Mouse (Mus musculus) adrenal gland, postnatal 10 days (tissue): ENCODE results near the gene Dctn3. TPM values are rescaled to one million over a fixed set of nuclear protein-coding genes. Genes with fewer than 3 reads are reported as not detected.
A peak's percentile ranks its signal among the peaks of the same experiment; 100 is the strongest.
"Not testable (repeated sequence)": the region's sequence is repeated elsewhere in the genome, so short reads cannot be mapped to it uniquely, and the experiment has no call there.

ENCODE experiments used
- DNase-seq: peaks from one replicate; pipeline ENCODE4 v3.0.0; 2021; ENCODE audit warnings: mixed read lengths
- long read RNA-seq, 2 experiments: library from polyadenylated mRNA; stranded (forward); transcript quantifications; one replicate each; pipeline ENCODE4 v2.0.0; 2021
- total RNA-seq, 2 experiments: library from RNA; stranded (reverse); gene quantifications; 2 replicates each; pipeline ENCODE4 v1.2.3; 2021

The Dctn3 gene
- 100 to 1,000 TPM; 100 to 104 TPM for total RNA-seq
- long read RNA-seq, experiment 1, transcript Dctn3-201 (7 exons, 973 nt) = major isoform, 206 of 215 reads
- long read RNA-seq, experiment 1, partial matches to known transcripts = 6 of 215 reads
- long read RNA-seq, experiment 1, other reads (novel, unspliced or antisense) = 1 of 215 reads
- long read RNA-seq, experiment 2, transcript Dctn3-201 (7 exons, 973 nt) = major isoform, 96 of 110 reads
- long read RNA-seq, experiment 2, partial matches to known transcripts = 10 of 110 reads
- long read RNA-seq, experiment 2, other reads (novel, unspliced or antisense) = 3 of 110 reads

- peak; percentile 90 for DNase-seq
Observed at GRCm38 (mm10) chr4:41722918-41723351, at the start of gene Dctn3. Gene Dctn3, minus strand, starts transcription at chr4:41723170.

GRCm38 (mm10) chr4:41767301-41767700, 44.3 kb upstream of the Dctn3 start:
- not testable (repeated sequence) for DNase-seq

GRCm38 (mm10) chr4:41763176-41763575, 40.2 kb upstream of the Dctn3 start:
- DNase-seq = not testable (repeated sequence)

GRCm38 (mm10) chr4:41762688-41763114, 39.7 kb upstream of the Dctn3 start:
- DNase-seq = peak; percentile 71

GRCm38 (mm10) chr4:41762099-41762687, 39.2 kb upstream of the Dctn3 start:
- no peak for DNase-seq

- no peak for DNase-seq
Observed at GRCm38 (mm10) chr4:41761680-41762079, 38.7 kb upstream of the Dctn3 start.

GRCm38 (mm10) chr4:41760911-41761310, 37.9 kb upstream of the Dctn3 start:
- no peak for DNase-seq

GRCm38 (mm10) chr4:41760288-41760721, 37.3 kb upstream of the Dctn3 start:
- DNase-seq = peak; percentile 94

GRCm38 (mm10) chr4:41759656-41760287, 36.8 kb upstream of the Dctn3 start:
- DNase-seq = peak; percentile 37

- DNase-seq = peak; percentile 63
Observed at GRCm38 (mm10) chr4:41759206-41759605, 36.2 kb upstream of the Dctn3 start.

- DNase-seq = no peak
Observed at GRCm38 (mm10) chr4:41758701-41759100, 35.7 kb upstream of the Dctn3 start.

- no peak for DNase-seq
Observed at GRCm38 (mm10) chr4:41758021-41758420, 35.1 kb upstream of the Dctn3 start.

- no peak for DNase-seq
Observed at GRCm38 (mm10) chr4:41757321-41757720, 34.4 kb upstream of the Dctn3 start.

GRCm38 (mm10) chr4:41756440-41756839, 33.5 kb upstream of the Dctn3 start:
- DNase-seq = no peak

- DNase-seq = peak; percentile 89
Observed at GRCm38 (mm10) chr4:41755338-41756305, 32.7 kb upstream of the Dctn3 start, which contains the start of gene Sigmar1. Gene Sigmar1, minus strand, starts transcription at chr4:41756157.

GRCm38 (mm10) chr4:41754797-41755337, 31.9 kb upstream of the Dctn3 start, which contains the start of gene Galt:
Gene Galt, plus strand, starts transcription at chr4:41755228.
- no peak for DNase-seq

GRCm38 (mm10) chr4:41745021-41745420, 22.1 kb upstream of the Dctn3 start:
- no peak for DNase-seq

- no peak for DNase-seq
Observed at GRCm38 (mm10) chr4:41744131-41744530, 21.2 kb upstream of the Dctn3 start.

GRCm38 (mm10) chr4:41741158-41741560, 18.2 kb upstream of the Dctn3 start:
- peak; percentile 95 for DNase-seq

GRCm38 (mm10) chr4:41740380-41741157, 17.6 kb upstream of the Dctn3 start:
- DNase-seq = no peak

- no peak for DNase-seq
Observed at GRCm38 (mm10) chr4:41739260-41739659, 16.3 kb upstream of the Dctn3 start.
